Mouse (Mus musculus) stomach, postnatal 0 days (tissue): ENCODE data around the gene Pax4. TPM values are rescaled to one million over a fixed set of nuclear protein-coding genes. Genes with fewer than 3 reads are reported as not detected.

Experiments used
- ATAC-seq: fragments of 200-750 bp; cut with Nextera tagmentation; 2 replicates; pipeline ENCODE4 v1.8.0; 2017; ENCODE audit not compliant: low FRiP score, low TSS enrichment
- DNase-seq: peaks from one replicate; pipeline ENCODE4 v3.0.0-alpha.2; 2016; ENCODE audit warnings: low spot score
- H3K27ac ChIP-seq: fragments of 300-500 bp; sonication (generic); replicated peaks from 2 replicates; pipeline ENCODE4 v1.5.1; 2014; ENCODE audit warnings: mild to moderate bottlenecking, control low read depth
- H3K27me3 ChIP-seq: fragments of 300-500 bp; sonication (generic); 2 replicates; pipeline ENCODE4 v1.6.1; 2014; ENCODE audit warnings: low read length; ENCODE audit not compliant: control insufficient read depth, insufficient read depth
- H3K36me3 ChIP-seq: fragments of 300-500 bp; sonication (generic); 2 replicates; pipeline ENCODE4 v1.6.1; 2014; ENCODE audit warnings: low read length, mixed read lengths; ENCODE audit not compliant: control insufficient read depth, insufficient read depth
- H3K4me1 ChIP-seq: fragments of 300-500 bp; sonication (generic); replicated peaks from 2 replicates; pipeline ENCODE4 v1.6.1; 2014; ENCODE audit warnings: antibody characterized with exemption; ENCODE audit not compliant: control insufficient read depth, insufficient read depth
- H3K4me2 ChIP-seq: fragments of 300-500 bp; sonication (generic); replicated peaks from 2 replicates; pipeline ENCODE4 v1.6.1; 2014; ENCODE audit warnings: low read depth, mild to moderate bottlenecking, control low read depth, moderate library complexity
- H3K4me3 ChIP-seq: fragments of 300-500 bp; sonication (generic); 2 replicates; pipeline ENCODE4 v1.5.1; 2014; ENCODE audit warnings: low read depth, low read length, control low read depth
- H3K9ac ChIP-seq: fragments of 300-500 bp; sonication (generic); 2 replicates; pipeline ENCODE4 v1.6.1; 2014; ENCODE audit warnings: mild to moderate bottlenecking, low read length, control low read depth, mixed read lengths
- H3K9me3 ChIP-seq: fragments of 300-500 bp; sonication (generic); 2 replicates; pipeline ENCODE4 v1.6.1; 2016; ENCODE audit warnings: low read length; ENCODE audit not compliant: control insufficient read depth
- CTCF ChIP-seq: IDR thresholded peaks from 2 replicates; pipeline ENCODE4 v1.5.1; 2016; ENCODE audit warnings: antibody characterized with exemption, low read depth, mild to moderate bottlenecking, moderate library complexity
- EP300 ChIP-seq: optimal IDR thresholded peaks from 2 replicates; pipeline ENCODE3; 2016; ENCODE audit warnings: antibody characterized with exemption
- WGBS: fragments of 180-500 bp; shearing (Covaris S2); extraction: QIAGEN DNeasy Blood & Tissue Kit; methylation state at CpG from one replicate; pipeline ENCODE4 v1.1.7; 2014; 5-methylcytosine and 5-hydroxymethylcytosine counted together
- polyA plus RNA-seq: library from polyadenylated mRNA; unstranded; fragments of >200 nt; fragmentation: Nextera tagmentation; extraction: Ambion mirVana; gene quantifications from 2 replicates; pipeline ENCODE4 v1.2.1, GENCODE M21; 2015

Gene Pax4
- polyA plus RNA-seq, 1 experiment from 2014 or later, result not detected

GRCm38 (mm10) chr6:28420361-28420760, 28.8 kb downstream of the Pax4 start:
- no peaks in the 10 kb centered on the region for H3K27me3 ChIP-seq
- WGBS, result 71% methylated on average over 17 of the region's 17 CpGs
- no peak overlapping the region for H3K27ac ChIP-seq
- DNase-seq (no peak), ATAC-seq (no peak)
- no peaks in the 10 kb centered on the region for H3K9me3 ChIP-seq
- H3K36me3 ChIP-seq, result peaks cover 14% of the 10 kb centered on the region
- peaks cover 11% of the 10 kb centered on the region; the same call in 1 of the 2 replicates for H3K4me1 ChIP-seq
- peak overlapping the region; percentile 84; the same call in 1 of the 2 replicates for H3K9ac ChIP-seq
- H3K4me3 ChIP-seq, result peak overlapping the region; percentile 58
- H3K4me2 ChIP-seq, result peak overlapping the region; percentile 70
- TF ChIP-seq EP300, result no peak
- no peak for TF ChIP-seq CTCF

GRCm38 (mm10) chr6:28419673-28420072, 29.5 kb downstream of the Pax4 start:
- H3K4me1 ChIP-seq, result peaks cover 11% of the 10 kb centered on the region; the same call in 1 of the 2 replicates
- TF ChIP-seq CTCF (no peak), EP300 (no peak)
- no peaks in the 10 kb centered on the region for H3K9me3 ChIP-seq
- H3K9ac ChIP-seq, result no peak overlapping the region
- H3K36me3 ChIP-seq, result peaks cover 15% of the 10 kb centered on the region
- no peak overlapping the region for H3K4me3 ChIP-seq
- no peak for DNase-seq
- H3K4me2 ChIP-seq, result peak overlapping the region; percentile 70
- no peak for ATAC-seq
- no peaks in the 10 kb centered on the region for H3K27me3 ChIP-seq
- 47% methylated on average over 2 of the region's 2 CpGs for WGBS
- H3K27ac ChIP-seq, result no peak overlapping the region

GRCm38 (mm10) chr6:28418449-28418848, 30.7 kb downstream of the Pax4 start:
- Histone ChIP-seq H3K27ac (no peak overlapping the region), H3K4me1 (peaks cover 7% of the 10 kb centered on the region; the same call in 1 of the 2 replicates), H3K36me3 (peaks cover 15% of the 10 kb centered on the region), H3K27me3 (no peaks in the 10 kb centered on the region), H3K4me3 (no peak overlapping the region), H3K9me3 (no peaks in the 10 kb centered on the region), H3K9ac (no peak overlapping the region), H3K4me2 (no peak overlapping the region)
- TF ChIP-seq EP300 (no peak), CTCF (no peak)
- DNase-seq, result peak; percentile 43
- 73% methylated on average over 14 of the region's 14 CpGs for WGBS
- no peak for ATAC-seq

GRCm38 (mm10) chr6:28416981-28417380, 32.2 kb downstream of the Pax4 start:
- peaks cover 15% of the 10 kb centered on the region for H3K36me3 ChIP-seq
- DNase-seq (no peak), ATAC-seq (no peak)
- no peak overlapping the region for H3K9ac ChIP-seq
- no peak overlapping the region for H3K4me3 ChIP-seq
- H3K9me3 ChIP-seq, result no peaks in the 10 kb centered on the region
- no peak overlapping the region for H3K4me2 ChIP-seq
- peaks cover 7% of the 10 kb centered on the region; the same call in 1 of the 2 replicates for H3K4me1 ChIP-seq
- no peaks in the 10 kb centered on the region for H3K27me3 ChIP-seq
- no peak for TF ChIP-seq EP300
- no peak for TF ChIP-seq CTCF
- 62% methylated on average over 4 of the region's 4 CpGs for WGBS
- no peak overlapping the region for H3K27ac ChIP-seq

- TF ChIP-seq EP300 (no peak), CTCF (no peak)
Measured at GRCm38 (mm10) chr6:28411236-28411635, 37.9 kb downstream of the Pax4 start.

GRCm38 (mm10) chr6:28410053-28410452, 39.1 kb downstream of the Pax4 start:
- WGBS, result 72% methylated on average over 9 of the region's 9 CpGs
- H3K9me3 ChIP-seq, result no peaks in the 10 kb centered on the region
- no peaks in the 10 kb centered on the region for H3K27me3 ChIP-seq
- no peak for ATAC-seq
- no peaks in the 10 kb centered on the region for H3K4me1 ChIP-seq
- H3K27ac ChIP-seq, result no peak overlapping the region
- no peak for TF ChIP-seq CTCF
- no peak for TF ChIP-seq EP300
- H3K9ac ChIP-seq, result no peak overlapping the region
- no peak overlapping the region for H3K4me3 ChIP-seq
- no peaks in the 10 kb centered on the region for H3K36me3 ChIP-seq
- no peak for DNase-seq
- H3K4me2 ChIP-seq, result no peak overlapping the region

More at GRCm38 (mm10) chr6:28411236-28411635, 37.9 kb downstream of the Pax4 start:
- H3K4me3 ChIP-seq, result no peak overlapping the region
- H3K27me3 ChIP-seq, result no peaks in the 10 kb centered on the region
- no peak overlapping the region for H3K9ac ChIP-seq
- no peaks in the 10 kb centered on the region for H3K9me3 ChIP-seq
- H3K36me3 ChIP-seq, result 0 out of 2 replicates have a peak, but pooled peaks cover 3% of the 10 kb centered on the region
- no peak overlapping the region for H3K27ac ChIP-seq
- H3K4me2 ChIP-seq, result no peak overlapping the region
- no peak for ATAC-seq
- DNase-seq, result no peak
- 54% methylated on average over 2 of the region's 2 CpGs for WGBS
- H3K4me1 ChIP-seq, result no peaks in the 10 kb centered on the region
